Mouse (Mus musculus) skeletal muscle tissue, postnatal 0 days (tissue): ENCODE measurements around the gene Irak3. TPM values are rescaled to one million over a fixed set of nuclear protein-coding genes. Genes with fewer than 3 reads are reported as not detected.

Experiments used
- polyA plus RNA-seq: library from polyadenylated mRNA; unstranded; fragments of >200 nt; fragmentation: Nextera tagmentation; extraction: Ambion mirVana; gene quantifications from 2 replicates; pipeline ENCODE4 v1.2.1, GENCODE M21; 2015

The Irak3 gene
- 2.8 and 2.9 TPM in 2 replicates for polyA plus RNA-seq

DNA sequence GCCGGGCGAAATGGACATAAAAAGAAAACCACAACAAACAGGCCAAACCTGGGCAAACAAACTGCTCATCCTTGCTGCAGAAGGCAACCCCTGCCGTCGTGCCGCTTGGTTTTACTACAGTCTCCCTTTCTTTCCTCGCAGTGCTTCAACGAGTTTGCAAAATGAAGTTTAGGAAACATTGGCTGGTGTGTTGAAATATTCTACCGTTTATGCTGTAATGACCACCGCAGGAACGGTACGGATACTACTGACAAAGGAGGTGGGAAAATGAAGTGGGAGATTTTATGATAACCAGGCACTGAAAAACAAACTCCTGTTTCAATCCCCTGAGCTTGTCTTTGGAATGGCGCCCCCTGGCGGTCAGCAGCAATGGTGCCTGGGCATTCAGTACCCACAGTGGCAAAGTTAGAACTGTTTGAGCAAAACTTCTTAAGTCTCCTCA is at the start of gene Irak3:
TSS of gene Irak3 (minus strand) at position 170 of the 442 bp plus-strand sequence.

DNA sequence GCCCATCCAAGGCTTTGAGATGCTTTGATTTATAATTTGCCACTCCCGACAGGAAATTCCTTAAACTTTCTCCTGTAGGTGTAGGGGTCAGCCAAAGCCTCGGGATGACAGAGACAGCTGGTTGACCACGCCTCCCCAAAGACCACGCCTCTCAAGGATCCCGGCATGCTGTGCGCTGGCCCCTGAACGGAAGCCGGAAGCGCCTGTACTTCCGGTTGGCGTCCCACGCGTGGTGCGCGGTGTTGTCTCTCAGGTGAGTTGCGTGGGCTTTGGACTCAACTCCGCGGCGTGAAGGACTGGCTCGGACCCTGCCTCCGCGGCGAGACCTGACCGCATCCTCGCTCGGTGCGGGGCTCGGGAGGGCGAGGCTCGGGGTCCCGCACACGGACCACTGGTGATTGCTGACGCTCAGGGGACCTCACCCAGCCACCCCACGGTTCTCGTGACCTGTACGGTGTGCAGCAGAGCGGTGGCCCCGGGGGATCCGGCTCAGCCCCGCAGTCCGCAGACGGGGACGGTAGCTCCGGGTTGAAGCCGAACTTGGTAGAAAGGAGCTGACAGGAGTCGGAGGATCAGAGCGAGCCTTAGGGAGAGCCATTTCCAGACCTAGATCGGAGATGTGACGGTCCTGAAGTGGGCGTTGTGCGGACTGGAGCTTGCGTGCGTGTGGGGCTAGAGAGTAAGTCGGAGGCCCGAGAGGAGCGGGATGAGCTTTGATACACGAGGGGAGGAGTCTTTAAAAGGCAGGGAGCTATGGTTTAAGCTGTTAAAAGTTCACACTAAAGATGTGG is 25.1 kb upstream of the Irak3 start, which contains the start of gene Llph:
TSS of gene Llph (plus strand) at position 200 of the 791 bp plus-strand sequence.

DNA sequence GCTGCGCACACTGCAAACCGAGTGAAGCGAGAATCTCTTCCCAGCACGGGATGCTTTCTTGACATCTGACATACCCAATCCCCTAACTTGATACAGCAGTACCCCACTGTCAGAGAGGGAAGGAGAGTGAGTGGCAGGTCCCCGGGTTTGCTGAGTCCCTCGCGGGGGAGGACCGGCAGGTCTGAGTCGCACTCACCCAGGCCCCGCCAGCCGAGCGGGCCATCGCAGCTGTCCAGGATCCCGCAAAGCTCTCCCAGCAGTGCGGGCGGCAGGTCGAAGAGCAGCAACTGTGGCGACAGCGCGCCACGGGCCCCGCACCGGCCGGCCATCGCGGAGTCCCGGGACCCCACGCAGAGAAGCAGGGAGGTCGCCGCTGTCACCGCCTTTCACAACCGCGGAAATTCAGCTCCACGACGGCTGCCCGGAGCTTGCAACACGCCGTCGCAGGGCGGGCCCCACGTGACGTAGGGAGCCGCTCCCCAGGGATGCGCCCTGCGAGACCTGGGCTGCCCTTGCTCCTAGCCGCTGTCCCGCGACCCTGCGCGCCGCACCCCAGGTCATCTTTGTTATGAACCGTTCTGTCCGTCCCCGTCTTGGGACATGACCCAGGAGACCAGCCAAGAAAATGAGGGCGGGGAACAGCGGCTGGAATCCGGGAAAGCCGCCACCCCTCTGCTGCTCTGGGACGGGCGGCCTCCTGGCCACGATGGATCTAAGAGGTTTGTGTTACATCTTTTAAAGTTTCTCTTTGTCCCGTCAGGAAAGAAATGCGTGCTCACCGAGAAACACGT is 604 bp downstream of the Irak3 start, which contains the start of gene Tmbim4:
TSS of gene Tmbim4 (plus strand) at position 460 of the 791 bp plus-strand sequence.

DNA sequence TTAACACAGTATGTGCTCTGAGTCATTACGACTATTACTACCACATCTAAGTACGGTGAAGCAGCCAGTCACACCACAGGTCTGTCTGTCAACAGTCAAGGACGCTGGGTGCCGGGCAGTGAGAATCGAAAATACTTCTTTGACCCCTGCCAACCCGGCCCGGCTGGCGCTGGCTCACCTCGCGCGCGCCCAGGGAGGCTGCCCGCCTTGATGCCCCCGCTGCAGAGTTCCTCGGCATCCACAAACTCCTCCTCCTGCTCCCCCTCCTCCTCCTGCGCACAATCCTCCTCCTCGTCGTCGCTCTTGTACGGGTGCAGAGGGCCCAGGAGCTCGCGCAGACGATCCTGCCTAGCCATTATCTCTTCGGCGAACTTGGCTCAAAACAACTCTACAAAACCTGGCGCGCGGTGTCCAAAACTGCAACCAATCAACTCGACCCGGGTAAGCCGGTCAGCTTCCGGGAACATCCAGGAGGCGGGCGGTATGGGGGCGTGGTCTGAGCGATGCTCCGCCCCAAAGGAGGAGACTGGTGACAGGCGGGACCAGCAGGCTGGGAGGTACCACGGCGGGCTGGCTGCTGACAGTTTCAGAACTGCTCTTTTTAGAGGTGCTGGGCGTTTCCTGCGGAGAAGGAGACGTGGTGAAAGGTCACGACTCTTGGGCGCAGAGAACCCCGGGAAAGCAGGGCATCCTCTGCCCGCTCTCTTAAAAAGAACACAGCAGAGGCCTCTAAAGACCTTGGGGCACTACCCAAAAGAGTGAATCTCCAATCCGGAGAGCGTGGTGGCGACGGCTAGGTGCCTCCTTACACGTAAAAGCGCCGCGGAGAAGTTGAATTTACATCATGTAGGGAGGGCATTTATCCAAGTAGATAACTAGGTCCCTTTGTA is 89.2 kb downstream of the Irak3 start, which contains the start of gene Helb:
TSS of gene Helb (minus strand) at position 481 of the 890 bp plus-strand sequence.

Other genes with a start within 250 kb of the Irak3 start
- gene Helb, start 89.1 kb downstream of the Irak3 start, polyA plus RNA-seq: 3.4 and 3.6 TPM in 2 replicates
- gene Tmbim4, start 540 bp downstream of the Irak3 start, polyA plus RNA-seq: 127 and 145 TPM in 2 replicates
- 31.1 and 32.3 TPM in 2 replicates for gene Llph, start 24.9 kb upstream of the Irak3 start, polyA plus RNA-seq